Comparison of ENCODE assay signal across 23 mouse cellular contexts in genomic region chr1:88309020-88309419, GRCm38 (mm10). TPM values are rescaled to one million over a fixed set of nuclear protein-coding genes. Genes with fewer than 3 reads are reported as not detected.
DNase-seq lines count a peak whose midpoint lies in the region; ATAC-seq and TF ChIP-seq lines count a peak whose summit lies in the region.
"Had no signal": no experiment of that assay in that cellular context is flagged by ENCODE, and none has a peak within 500 bp of the region (broad histone marks: within the 10 kb centered on the region; RNA-seq: fewer than 3 reads in every experiment).

No protein-coding gene starts in this region.

- DNase-seq in heart, adult 11 months = peak; percentile 87
- DNase-seq in liver, embryonic 11.5 days (ENCODE audit: low spot score) = peak; percentile 33
- DNase-seq in liver = no peak
- peak; percentile 31 for DNase-seq in MEL (ENCODE audit: low read depth, low spot score)
- peak; percentile 22 for DNase-seq in limb, embryonic 11.5 days (ENCODE audit: low spot score)
- DNase-seq in thymus, postnatal 4 days = no peak
- no peak for DNase-seq in hindbrain, embryonic 14.5 days (ENCODE audit: low spot score)
- DNase-seq: adrenal gland, postnatal 14 days; cerebellum, adult 9-10 months; gastrocnemius, postnatal 36 days; kidney, adult 18-20 months; kidney, postnatal 25 days; lung, adult 2 months; right cerebral cortex, adult 18-20 months; thymus, postnatal 14 days had no signal

- H3K9me3 ChIP-seq in heart, embryonic 11.5 days (replicated peaks; ENCODE audit: control insufficient read depth, low read length) = peaks cover 61% of the 10 kb centered on the region
- H3K9me3 ChIP-seq in liver, embryonic 11.5 days (ENCODE audit: control insufficient read depth, low read length) = peaks cover 56% of the 10 kb centered on the region
- H3K9me3 ChIP-seq in MEL (replicated peaks; ENCODE audit: insufficient read depth, low read length) = no peaks in the 10 kb centered on the region
- H3K9me3 ChIP-seq in limb, embryonic 11.5 days (ENCODE audit: control insufficient read depth, low read length) = peaks cover 51% of the 10 kb centered on the region
- peaks cover 67% of the 10 kb centered on the region for H3K9me3 ChIP-seq in hindbrain, embryonic 14.5 days (ENCODE audit: control insufficient read depth, low read length)

- 39% methylated on average over 2 of the region's 2 CpGs for WGBS in heart, embryonic 11.5 days (ENCODE audit: insufficient replicate concordance)
- 44% methylated on average over 2 of the region's 2 CpGs for WGBS in liver, embryonic 11.5 days
- 50% methylated on average over 2 of the region's 2 CpGs for WGBS in limb, embryonic 11.5 days
- 54% methylated on average over 2 of the region's 2 CpGs for WGBS in hindbrain, embryonic 14.5 days

- TF ChIP-seq RAD21 in MEL (IDR thresholded peaks at IDR 0.05; ENCODE audit: low read depth, low read length) = no peak

- H3K9ac ChIP-seq in heart, embryonic 11.5 days (ENCODE audit: low read depth, low read length) = no peak overlapping the region
- no peak overlapping the region for H3K9ac ChIP-seq in liver, embryonic 11.5 days (ENCODE audit: low read depth, low read length)
- H3K9ac ChIP-seq in MEL (ENCODE audit: control insufficient read depth, low read depth, low read length, poor library complexity, severe bottlenecking) = no peak overlapping the region
- H3K9ac ChIP-seq in limb, embryonic 11.5 days (ENCODE audit: low read length) = no peak overlapping the region
- H3K9ac ChIP-seq in hindbrain, embryonic 14.5 days = no peak overlapping the region
- H3K9ac ChIP-seq: forebrain, embryonic 13.5 days; heart, embryonic 13.5 days; limb, embryonic 13.5 days; midbrain, embryonic 13.5 days had no signal

- H3K79me2 ChIP-seq in MEL (ENCODE audit: control insufficient read depth, insufficient read depth, low read length, poor library complexity) = no peaks in the 10 kb centered on the region

- TF ChIP-seq EP300 in MEL (IDR thresholded peaks at IDR 0.05; ENCODE audit: low read depth in 1 of 2, low read length in 2 of 2) = no peak

- no peak overlapping the region for H3K27ac ChIP-seq in heart, embryonic 11.5 days (ENCODE audit: low read depth, low read length)
- H3K27ac ChIP-seq in liver, embryonic 11.5 days (ENCODE audit: low read depth, low read length) = no peak overlapping the region
- no peak overlapping the region for H3K27ac ChIP-seq in MEL (ENCODE audit: control insufficient read depth, low read depth, low read length)
- no peak overlapping the region for H3K27ac ChIP-seq in limb, embryonic 11.5 days (replicated peaks; ENCODE audit: low read depth, low read length)
- no peak overlapping the region for H3K27ac ChIP-seq in hindbrain, embryonic 14.5 days
- H3K27ac ChIP-seq: forebrain, embryonic 13.5 days; heart, embryonic 13.5 days; limb, embryonic 13.5 days; macrophage; midbrain, embryonic 13.5 days had no signal

- TF ChIP-seq POLR2A in MEL (IDR thresholded peaks at IDR 0.05; ENCODE audit: control insufficient read depth in 1 of 2, insufficient read depth in 1 of 2, low read depth in 1 of 2, low read length in 2 of 2, poor library complexity in 1 of 2) = no peak

- no peak overlapping the region for H3K4me3 ChIP-seq in heart, embryonic 11.5 days (ENCODE audit: low read depth, low read length)
- no peak overlapping the region for H3K4me3 ChIP-seq in liver, embryonic 11.5 days (ENCODE audit: low read depth, low read length)
- no peak overlapping the region for H3K4me3 ChIP-seq in MEL (ENCODE audit: control insufficient read depth in 1 of 2, insufficient read depth in 1 of 2, low read depth in 2 of 2, low read length in 2 of 2)
- no peak overlapping the region for H3K4me3 ChIP-seq in limb, embryonic 11.5 days (ENCODE audit: low read depth, low read length)
- no peak overlapping the region for H3K4me3 ChIP-seq in hindbrain, embryonic 14.5 days (replicated peaks; ENCODE audit: low read length)
- H3K4me3 ChIP-seq: forebrain, embryonic 13.5 days; heart, embryonic 13.5 days; limb, embryonic 13.5 days; midbrain, embryonic 13.5 days had no signal

- H3K4me2 ChIP-seq in heart, embryonic 11.5 days = no peak overlapping the region
- no peak overlapping the region for H3K4me2 ChIP-seq in liver, embryonic 11.5 days
- H3K4me2 ChIP-seq in limb, embryonic 11.5 days (ENCODE audit: low read depth, severe bottlenecking) = no peak overlapping the region
- H3K4me2 ChIP-seq in hindbrain, embryonic 14.5 days (replicated peaks) = no peak overlapping the region
- H3K4me2 ChIP-seq: forebrain, embryonic 13.5 days; heart, embryonic 13.5 days; limb, embryonic 13.5 days; midbrain, embryonic 13.5 days had no signal

- ATAC-seq in heart, embryonic 11.5 days (replicated peaks; ENCODE audit: insufficient number of reproducible peaks, low FRiP score, low TSS enrichment) = no peak
- ATAC-seq in liver, embryonic 11.5 days (replicated peaks; ENCODE audit: low FRiP score) = no peak
- peak; percentile 11; the same call in 1 of the 2 replicates for ATAC-seq in limb, embryonic 11.5 days (ENCODE audit: insufficient number of reproducible peaks, low FRiP score, low TSS enrichment, low read depth)
- ATAC-seq in hindbrain, embryonic 14.5 days (ENCODE audit: low FRiP score) = no peak
- ATAC-seq: forebrain, embryonic 13.5 days; midbrain, embryonic 13.5 days had no signal

- no peaks in the 10 kb centered on the region for H3K27me3 ChIP-seq in heart, embryonic 11.5 days (ENCODE audit: control insufficient read depth, insufficient read depth, low read length)
- no peaks in the 10 kb centered on the region for H3K27me3 ChIP-seq in liver, embryonic 11.5 days (replicated peaks; ENCODE audit: control insufficient read depth, insufficient read depth, low read length)
- no peaks in the 10 kb centered on the region for H3K27me3 ChIP-seq in MEL (ENCODE audit: control insufficient read depth in 1 of 2, insufficient read depth in 2 of 2, low read length in 2 of 2)
- H3K27me3 ChIP-seq in limb, embryonic 11.5 days (ENCODE audit: control insufficient read depth, insufficient read depth, low read length) = no peaks in the 10 kb centered on the region
- no peaks in the 10 kb centered on the region for H3K27me3 ChIP-seq in hindbrain, embryonic 14.5 days (ENCODE audit: control insufficient read depth, insufficient read depth, low read length)
- H3K27me3 ChIP-seq: forebrain, embryonic 13.5 days; heart, embryonic 13.5 days; limb, embryonic 13.5 days; midbrain, embryonic 13.5 days had no signal

- H3K4me1 ChIP-seq in heart, embryonic 11.5 days (ENCODE audit: control insufficient read depth, insufficient read depth, low read length) = no peaks in the 10 kb centered on the region
- no peaks in the 10 kb centered on the region for H3K4me1 ChIP-seq in liver, embryonic 11.5 days (replicated peaks; ENCODE audit: control insufficient read depth, insufficient read depth, low read length)
- H3K4me1 ChIP-seq in MEL (ENCODE audit: control insufficient read depth in 1 of 2, insufficient read depth in 2 of 2, low read length in 2 of 2) = no peaks in the 10 kb centered on the region
- no peaks in the 10 kb centered on the region for H3K4me1 ChIP-seq in limb, embryonic 11.5 days (ENCODE audit: control insufficient read depth, insufficient read depth, low read length)
- no peaks in the 10 kb centered on the region for H3K4me1 ChIP-seq in hindbrain, embryonic 14.5 days (replicated peaks; ENCODE audit: control insufficient read depth, insufficient read depth, low read length)
- H3K4me1 ChIP-seq: forebrain, embryonic 13.5 days; heart, embryonic 13.5 days; limb, embryonic 13.5 days; midbrain, embryonic 13.5 days had no signal

- TF ChIP-seq CTCF in MEL (IDR thresholded peaks at IDR 0.05 in 2 of 3, conservative IDR thresholded peaks at IDR 0.05 in 1 of 3; ENCODE audit: control insufficient read depth in 1 of 3, insufficient read depth in 1 of 3, low read depth in 2 of 3, low read length in 3 of 3, poor library complexity in 1 of 3, severe bottlenecking in 1 of 3) = no peak

- no peaks in the 10 kb centered on the region for H3K36me3 ChIP-seq in heart, embryonic 11.5 days (ENCODE audit: control insufficient read depth, insufficient read depth, low read length)
- no peaks in the 10 kb centered on the region for H3K36me3 ChIP-seq in liver, embryonic 11.5 days (ENCODE audit: control insufficient read depth, insufficient read depth, low read length)
- no peaks in the 10 kb centered on the region for H3K36me3 ChIP-seq in MEL (ENCODE audit: control insufficient read depth in 1 of 2, insufficient read depth in 2 of 2, low read length in 2 of 2)
- no peaks in the 10 kb centered on the region for H3K36me3 ChIP-seq in limb, embryonic 11.5 days (ENCODE audit: control insufficient read depth, insufficient read depth, low read length)
- H3K36me3 ChIP-seq in hindbrain, embryonic 14.5 days (replicated peaks; ENCODE audit: control insufficient read depth, insufficient read depth) = no peaks in the 10 kb centered on the region
- H3K36me3 ChIP-seq: heart, embryonic 13.5 days; limb, embryonic 13.5 days; midbrain, embryonic 13.5 days had no signal

TF ChIP-seq in MEL, 35 proteins besides CTCF, POLR2A, EP300 and RAD21 (continues in another document):
- no peak for TF ChIP-seq MXI1 (IDR thresholded peaks at IDR 0.05; ENCODE audit: low read depth, low read length)
- no peak for TF ChIP-seq CHD1 (IDR thresholded peaks at IDR 0.05; ENCODE audit: low read depth, low read length)
- TF ChIP-seq USF2 (IDR thresholded peaks at IDR 0.05; ENCODE audit: borderline replicate concordance in 1 of 2, insufficient read depth in 1 of 2, low read depth in 1 of 2, low read length in 2 of 2) = no peak
- TF ChIP-seq CHD2 (IDR thresholded peaks at IDR 0.05; ENCODE audit: low read length) = no peak
- TF ChIP-seq ZKSCAN1 (IDR thresholded peaks at IDR 0.05; ENCODE audit: low read depth, low read length) = no peak

RNA-seq across cellular contexts. Expression of gene Trpm8, which starts 31.6 kb away (rescaled TPM):
- 0.10 TPM in 1 of 2 replicates, not detected in the other for polyA plus RNA-seq in heart, embryonic 11.5 days (2014; fragmentation: Nextera tagmentation; extraction: Ambion mirVana)
- polyA plus RNA-seq in liver, embryonic 11.5 days (2014; fragmentation: Nextera tagmentation; extraction: Ambion mirVana) = not detected in 2 replicates
- not detected in 2 replicates for total RNA-seq in MEL (2012; rRNA removed)
- polyA plus RNA-seq in MEL (2012; ENCODE audit: insufficient read depth in 1 of 2, insufficient read length in 2 of 2, low read depth in 1 of 2, low replicate concordance in 2 of 2, missing spikeins in 1 of 2) = not detected
- not detected in 2 replicates for polyA plus RNA-seq in limb, embryonic 11.5 days (2014; fragmentation: Nextera tagmentation; extraction: Ambion mirVana)
- polyA plus RNA-seq in hindbrain, embryonic 14.5 days (2014; fragmentation: Nextera tagmentation; extraction: Ambion mirVana) = 0.10 and 0.17 TPM in 2 replicates
- total RNA-seq: adrenal gland, postnatal 14 days; gastrocnemius, postnatal 36 days; hematopoietic stem cell, adult 5-6 weeks had no signal
- polyA plus RNA-seq: limb, embryonic 13.5 days; lung, adult 2 months; macrophage; neural tube, embryonic 11.5 days had no signal

RNA-seq across cellular contexts. Expression of gene Hjurp, which starts 31.6 kb away (rescaled TPM):
- polyA plus RNA-seq in heart, embryonic 11.5 days (2014; fragmentation: Nextera tagmentation; extraction: Ambion mirVana) = 117 and 118 TPM in 2 replicates
- polyA plus RNA-seq in liver, embryonic 11.5 days (2014; fragmentation: Nextera tagmentation; extraction: Ambion mirVana) = 146 and 168 TPM in 2 replicates
- 58.6 and 59.4 TPM in 2 replicates for total RNA-seq in MEL (2012; rRNA removed)
- polyA plus RNA-seq in MEL (2012; ENCODE audit: insufficient read depth in 1 of 2, insufficient read length in 2 of 2, low read depth in 1 of 2, low replicate concordance in 2 of 2, missing spikeins in 1 of 2) = 100 to 1,000 TPM in 1 of 2 experiments, 10 to 100 TPM in 1; 76.3 to 103 TPM
- polyA plus RNA-seq in limb, embryonic 11.5 days (2014; fragmentation: Nextera tagmentation; extraction: Ambion mirVana) = 174 and 204 TPM in 2 replicates
- polyA plus RNA-seq in hindbrain, embryonic 14.5 days (2014; fragmentation: Nextera tagmentation; extraction: Ambion mirVana) = 64.1 and 64.5 TPM in 2 replicates

Comparison
In these comparisons a context has a peak if more than half of its experiments do, and no peak if none do; other contexts are left out.
1. DNase-seq: peak in heart, adult 11 months (single experiment), liver, embryonic 11.5 days (single experiment), MEL (single experiment) and limb, embryonic 11.5 days (single experiment); none in liver (single experiment), thymus, postnatal 4 days (single experiment) and hindbrain, embryonic 14.5 days (single experiment).